Mouse (Mus musculus) CH12.LX (cell line): ENCODE results near the gene Apoa2. TPM values are rescaled to one million over a fixed set of nuclear protein-coding genes. Genes with fewer than 3 reads are reported as not detected.

ENCODE experiments used
- DNase-seq: peaks from one replicate; pipeline ENCODE4 v3.0.0-alpha.2; 2013; ENCODE audit errors: extremely low read depth
- H3K27ac ChIP-seq: 2 replicates; pipeline ENCODE4 v1.5.1; 2012; ENCODE audit warnings: low read depth, mild to moderate bottlenecking, control low read depth, moderate library complexity; ENCODE audit not compliant: insufficient read depth
- H3K27me3 ChIP-seq: replicated peaks from 2 replicates; pipeline ENCODE3; 2012; ENCODE audit warnings: inconsistent platforms
- H3K36me3 ChIP-seq, 2 experiments: replicated peaks in 1 of 2; 2 replicates each; pipeline versions ENCODE3 to v1.6.1; 2012; ENCODE audit warnings: inconsistent platforms in 1 of 2, low read length in 1 of 2, mild to moderate bottlenecking in 1 of 2, mixed read lengths in 1 of 2, moderate library complexity in 1 of 2; ENCODE audit not compliant: control insufficient read depth in 1 of 2, insufficient read depth in 1 of 2
- H3K4me1 ChIP-seq, 2 experiments: 2 replicates each; pipeline ENCODE4 v1.6.1; 2012; ENCODE audit warnings: inconsistent platforms in 1 of 2, moderate library complexity in 1 of 2; ENCODE audit not compliant: insufficient read depth in 2 of 2, control insufficient read depth in 1 of 2
- H3K4me2 ChIP-seq: 2 replicates; pipeline ENCODE4 v1.6.1; 2012; ENCODE audit warnings: low read depth, mild to moderate bottlenecking, control low read depth; ENCODE audit not compliant: poor library complexity, insufficient read depth, severe bottlenecking
- H3K4me3 ChIP-seq, 3 experiments: fragments of 150-350 bp in 1 of 3; sonication (generic) in 1 of 3; replicated peaks in 1 of 3; 2 replicates each; pipeline versions ENCODE3 to v1.5.1; 2011 to 2012; ENCODE audit warnings: low read depth in 2 of 3, low read length in 2 of 3, mild to moderate bottlenecking in 2 of 3, moderate library complexity in 2 of 3, control low read depth in 1 of 3, improper control_type of control experiment in 1 of 3, inconsistent platforms in 1 of 3, mixed read lengths in 1 of 3; ENCODE audit not compliant: poor library complexity in 1 of 3
- H3K79me2 ChIP-seq: replicated peaks from 2 replicates; pipeline ENCODE4 v1.6.1; 2012; ENCODE audit warnings: mild to moderate bottlenecking, moderate library complexity; ENCODE audit not compliant: control insufficient read depth, poor library complexity, insufficient read depth, severe bottlenecking; ENCODE audit errors: extremely low read depth
- H3K9ac ChIP-seq: 2 replicates; pipeline ENCODE4 v1.6.1; 2012; ENCODE audit warnings: low read depth, mild to moderate bottlenecking, control low read depth, moderate library complexity; ENCODE audit not compliant: insufficient read depth
- H3K9me3 ChIP-seq: replicated peaks from 2 replicates; pipeline ENCODE3; 2012; ENCODE audit warnings: low read length, inconsistent platforms, mixed read lengths
- BHLHE40 ChIP-seq: IDR thresholded peaks from 2 replicates; pipeline ENCODE4 v1.6.1; 2011; ENCODE audit warnings: mild to moderate bottlenecking, low read depth, low read length, improper control_type of control experiment
- CHD2 ChIP-seq: IDR thresholded peaks from 2 replicates; pipeline ENCODE4 v1.6.1; 2011; ENCODE audit warnings: low read length, improper control_type of control experiment
- E2F4 ChIP-seq: IDR thresholded peaks from 2 replicates; pipeline ENCODE4 v1.6.1; 2011; ENCODE audit warnings: low read depth, low read length, improper control_type of control experiment; ENCODE audit not compliant: insufficient replicate concordance
- ELF1 ChIP-seq: IDR thresholded peaks from 2 replicates; pipeline ENCODE4 v1.6.1; 2014; ENCODE audit warnings: low read depth, mild to moderate bottlenecking, inconsistent platforms, low read length, improper control_type of control experiment
- EP300 ChIP-seq: IDR thresholded peaks from 2 replicates; pipeline ENCODE4 v1.6.1; 2011; ENCODE audit warnings: low read length, improper control_type of control experiment
- HCFC1 ChIP-seq: IDR thresholded peaks from 2 replicates; pipeline ENCODE4 v1.6.1; 2012; ENCODE audit warnings: low read depth, mild to moderate bottlenecking, inconsistent platforms, low read length, improper control_type of control experiment
- JUN ChIP-seq: IDR thresholded peaks from 2 replicates; pipeline ENCODE4 v1.6.1; 2011; ENCODE audit warnings: low read depth, mild to moderate bottlenecking, low read length, improper control_type of control experiment, moderate library complexity; ENCODE audit not compliant: insufficient read depth
- MAZ ChIP-seq: IDR thresholded peaks from 2 replicates; pipeline ENCODE4 v1.6.1; 2012; ENCODE audit warnings: low read depth, mild to moderate bottlenecking, inconsistent platforms, low read length, improper control_type of control experiment, moderate library complexity
- NELFE ChIP-seq: IDR thresholded peaks from 2 replicates; pipeline ENCODE4 v1.6.1; 2011; ENCODE audit warnings: low read depth, low read length, improper control_type of control experiment
- PAX5 ChIP-seq: IDR thresholded peaks from 2 replicates; pipeline ENCODE4 v1.6.1; 2012; ENCODE audit warnings: low read length, inconsistent platforms, mixed read lengths
- POLR2A ChIP-seq: IDR thresholded peaks from 2 replicates; pipeline ENCODE4 v1.6.1; 2011; ENCODE audit warnings: low read depth, mild to moderate bottlenecking, improper control_type of control experiment, low read length
- POLR2AphosphoS2 ChIP-seq: IDR thresholded peaks from 2 replicates; pipeline ENCODE4 v1.6.1; 2011; ENCODE audit warnings: low read depth, low read length, improper control_type of control experiment
- SIN3A ChIP-seq: IDR thresholded peaks from 2 replicates; pipeline ENCODE4 v1.6.1; 2012; ENCODE audit warnings: low read length, improper control_type of control experiment, inconsistent platforms
- SMC3 ChIP-seq: IDR thresholded peaks from 2 replicates; pipeline ENCODE4 v1.6.1; 2011; ENCODE audit warnings: low read depth, low read length, improper control_type of control experiment
- TBP ChIP-seq: conservative IDR thresholded peaks from 2 replicates; pipeline ENCODE4 v1.6.1; 2011; ENCODE audit warnings: low read depth, low read length, improper control_type of control experiment
- TCF12 ChIP-seq: IDR thresholded peaks from 2 replicates; pipeline ENCODE4 v1.6.1; 2014; ENCODE audit warnings: low read depth, mild to moderate bottlenecking, inconsistent platforms, low read length, improper control_type of control experiment
- USF2 ChIP-seq: conservative IDR thresholded peaks from 2 replicates; pipeline ENCODE4 v1.6.1; 2011; ENCODE audit warnings: low read depth, low read length, improper control_type of control experiment
- ZC3H11A ChIP-seq: IDR thresholded peaks from 2 replicates; pipeline ENCODE4 v1.6.1; 2012; ENCODE audit warnings: low read depth, mild to moderate bottlenecking, inconsistent platforms, low read length, improper control_type of control experiment
- ZMIZ1 ChIP-seq: IDR thresholded peaks from 2 replicates; pipeline ENCODE4 v1.6.1; 2012; ENCODE audit warnings: low read depth, mild to moderate bottlenecking, inconsistent platforms, low read length, improper control_type of control experiment
- dilution Hi-C: fragments of 300-500 bp; cut with MboI; formaldehyde crosslinking; loops from 2 replicates; pipeline ENCODE4 v1.14.3; 2020; ENCODE audit warnings: low sequenced_read_pairs; ENCODE audit not compliant: extremely low pct_unique_long_range_greater_than_20kb, extremely low pct_ligation_motif_present
- in situ Hi-C: fragments of 300-500 bp; cut with MboI; formaldehyde crosslinking; loops from 3 replicates; pipeline ENCODE4 v1.14.3; 2019; ENCODE audit warnings: low sequenced_read_pairs, low pct_ligation_motif_present, low pct_unique_long_range_greater_than_20kb, mixed read lengths
- polyA plus RNA-seq: library from polyadenylated mRNA; unstranded; fragments of >175 nt; gene quantifications from 2 replicates; pipeline ENCODE4 v1.2.1, GENCODE M21; 2012; ENCODE audit warnings: low read depth; ENCODE audit not compliant: insufficient read length
- total RNA-seq, 2 experiments: library from RNA; depleted of rRNA; stranded (reverse); fragments of 300-350 nt in 1 of 2; fragments of >200 nt in 1 of 2; gene quantifications; 2 replicates each; pipeline ENCODE4 v1.2.3; 2012 to 2014

The Apoa2 gene
- total and polyA plus RNA-seq, 3 experiments, result 3.0 to 5.3 (median 3.1) TPM

GRCm38 (mm10) chr1:171200769-171201168, 24.1 kb upstream of the Apoa2 start:
- Histone ChIP-seq H3K4me3 (no peak overlapping the region), H3K79me2 (no peaks in the 10 kb centered on the region), H3K27me3 (peaks cover 35% of the 10 kb centered on the region), H3K27ac (no peak overlapping the region), H3K4me1 (no peaks in the 10 kb centered on the region), H3K4me2 (no peak overlapping the region), H3K9ac (no peak overlapping the region), H3K9me3 (no peaks in the 10 kb centered on the region)
- DNase-seq, result no peak
- dilution Hi-C loops (no loop called here), in situ Hi-C loops (no loop called here)
- TF ChIP-seq CHD2, result no peak
- TF ChIP-seq, all 38 proteins: peak for 0
- H3K36me3 ChIP-seq, result no peaks in the 10 kb centered on the region

DNA sequence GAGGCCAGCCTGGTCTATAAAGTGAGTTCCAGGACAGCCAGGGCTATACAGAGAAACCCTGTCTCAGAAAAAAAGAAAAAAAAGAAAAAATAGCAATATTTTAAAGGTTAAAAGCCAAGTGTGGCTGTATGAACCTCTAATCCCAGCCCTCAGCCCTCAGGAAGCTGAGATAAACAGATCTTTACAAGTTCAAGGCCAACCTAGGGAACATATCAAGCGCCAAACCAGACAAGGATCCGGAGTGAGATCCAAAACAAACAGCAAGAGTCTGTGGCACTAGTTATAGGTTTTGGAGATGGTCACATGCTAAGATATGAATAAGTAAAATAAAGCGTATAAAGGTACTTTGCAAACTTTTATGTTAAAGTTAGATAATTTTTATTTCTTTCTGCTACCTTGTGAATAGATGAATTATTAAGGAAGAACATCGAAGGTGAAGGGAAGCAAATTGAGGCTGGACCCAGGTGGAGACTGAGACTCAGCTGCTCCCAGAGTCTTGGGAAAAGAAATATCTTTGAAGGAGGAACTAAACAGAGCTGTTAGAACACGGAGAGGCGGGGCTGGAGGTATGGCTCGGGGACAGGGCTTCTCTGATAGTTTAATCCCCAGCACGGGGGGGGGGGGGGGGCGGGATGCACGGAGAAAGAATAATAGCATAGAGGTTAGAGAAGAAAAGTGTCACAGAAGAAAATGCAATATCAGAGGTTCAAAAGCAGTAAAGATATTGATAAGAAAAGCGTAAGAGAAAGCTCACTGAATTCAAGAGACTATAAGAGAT, 21.2 kb upstream of the Apoa2 start:
- peaks cover 5% of the 10 kb centered on the region for H3K9me3 ChIP-seq
- DNase-seq, result no peak
- in situ Hi-C loops (no loop called here), dilution Hi-C loops (no loop called here)
- no peak overlapping the region for H3K9ac ChIP-seq
- no peak overlapping the region for H3K27ac ChIP-seq
- H3K79me2 ChIP-seq, result no peaks in the 10 kb centered on the region
- no peak overlapping the region for H3K4me2 ChIP-seq
- H3K4me1 ChIP-seq, result no peaks in the 10 kb centered on the region
- no peaks in the 10 kb centered on the region for H3K36me3 ChIP-seq
- TF ChIP-seq SMC3 (no peak), JUN (no peak), SIN3A (no peak), TBP (no peak), MAZ (no peak), PAX5 (no peak), EP300 (no peak), ZMIZ1 (no peak), USF2 (no peak), POLR2A (no peak), CHD2 (no peak), E2F4 (no peak), BHLHE40 (no peak), HCFC1 (no peak), NELFE (no peak), ELF1 (no peak), ZC3H11A (no peak), TCF12 (no peak), POLR2AphosphoS2 (no peak)
- H3K4me3 ChIP-seq, result no peak overlapping the region
- peaks cover 32% of the 10 kb centered on the region for H3K27me3 ChIP-seq
